Mouse (Mus musculus) thymus, postnatal 0 days (tissue): Measurements from ENCODE around the gene Zbtb16. TPM values are rescaled to one million over a fixed set of nuclear protein-coding genes. Genes with fewer than 3 reads are reported as not detected.

Experiments used
- DNase-seq: peaks from one replicate; pipeline ENCODE4 v3.0.0-alpha.2; 2015; ENCODE audit warnings: low spot score
- polyA plus RNA-seq: library from polyadenylated mRNA; unstranded; fragments of >200 nt; fragmentation: Nextera tagmentation; extraction: Ambion mirVana; gene quantifications from 2 replicates; pipeline ENCODE4 v1.2.1, GENCODE M21; 2015

Gene Zbtb16
- polyA plus RNA-seq, 1 experiment from 2014 or later, result 1.4 TPM

GRCm38 (mm10) chr9:48745347-48746119, 90.5 kb downstream of the Zbtb16 start:
- DNase-seq, result no peak

- no peak for DNase-seq
These were observed 91.1 kb downstream of the Zbtb16 start for GRCm38 (mm10) chr9:48744916-48745315.

- DNase-seq, result no peak
These were observed 91.6 kb downstream of the Zbtb16 start for GRCm38 (mm10) chr9:48744451-48744850.

- no peak for DNase-seq
These were observed 92.4 kb downstream of the Zbtb16 start for GRCm38 (mm10) chr9:48743338-48744285.

GRCm38 (mm10) chr9:48742150-48742549, 93.9 kb downstream of the Zbtb16 start:
- no peak for DNase-seq

GRCm38 (mm10) chr9:48741433-48742077, 94.5 kb downstream of the Zbtb16 start:
- DNase-seq, result no peak

- DNase-seq, result no peak
These were observed 95.2 kb downstream of the Zbtb16 start for GRCm38 (mm10) chr9:48740732-48741255.

- peak; percentile 46 for DNase-seq
These were observed 95.9 kb downstream of the Zbtb16 start for GRCm38 (mm10) chr9:48740098-48740505.

GRCm38 (mm10) chr9:48738795-48739476, 97.1 kb downstream of the Zbtb16 start:
- no peak for DNase-seq

GRCm38 (mm10) chr9:48737911-48738310, 98.1 kb downstream of the Zbtb16 start:
- no peak for DNase-seq

- no peak for DNase-seq
These were observed 98.7 kb downstream of the Zbtb16 start for GRCm38 (mm10) chr9:48737210-48737850.

GRCm38 (mm10) chr9:48736361-48737209, 99.4 kb downstream of the Zbtb16 start:
- no peak for DNase-seq

GRCm38 (mm10) chr9:48735466-48736312, 100.3 kb downstream of the Zbtb16 start:
- no peak for DNase-seq

- no peak for DNase-seq
These were observed 101.1 kb downstream of the Zbtb16 start for GRCm38 (mm10) chr9:48734725-48735465.

- no peak for DNase-seq
These were observed 102.0 kb downstream of the Zbtb16 start for GRCm38 (mm10) chr9:48733817-48734544.

GRCm38 (mm10) chr9:48733083-48733482, 102.9 kb downstream of the Zbtb16 start:
- no peak for DNase-seq
